ENCODE assay signal across 27 mouse cellular contexts in genomic region chrX:72650688-72651087, GRCm38 (mm10). TPM values are rescaled to one million over a fixed set of nuclear protein-coding genes. Genes with fewer than 3 reads are reported as not detected.
"Had no signal": no experiment of that assay in that cellular context is flagged by ENCODE, and none has a peak within 500 bp of the region (broad histone marks: within the 10 kb centered on the region; RNA-seq: fewer than 3 reads in every experiment).

No protein-coding gene starts in this region.

- DNase-seq: gastrocnemius, adult 2 months; gastrocnemius, postnatal 14 days; gastrocnemius, postnatal 36 days; heart, adult 11 months; heart, adult 2 months; heart, postnatal 14 days; heart, postnatal 36 days; kidney, adult 11 months; kidney, adult 2 months; kidney, adult 9 months; kidney, postnatal 14 days; kidney, postnatal 36 days; layer of hippocampus, adult 9-11 months; layer of hippocampus, postnatal 36 days; left cerebral cortex, postnatal 4 days had no signal

- H3K4me3 ChIP-seq: gastrocnemius, adult 2 months; heart, adult 2 months; heart, embryonic 13.5 days; heart, embryonic 15.5 days; hindbrain, embryonic 13.5 days; hindbrain, embryonic 15.5 days; kidney, embryonic 15.5 days; limb, embryonic 13.5 days; limb, embryonic 15.5 days had no signal

- H3K4me1 ChIP-seq: heart, embryonic 13.5 days; heart, embryonic 15.5 days; hindbrain, embryonic 15.5 days; kidney, embryonic 15.5 days; limb, embryonic 13.5 days; limb, embryonic 15.5 days had no signal

- H3K27me3 ChIP-seq: hindbrain, embryonic 13.5 days; hindbrain, embryonic 15.5 days had no signal

- ATAC-seq: hindbrain, postnatal 0 days; intestine, embryonic 16.5 days had no signal

- H3K9me3 ChIP-seq: heart, embryonic 13.5 days; heart, embryonic 15.5 days; hindbrain, embryonic 13.5 days; hindbrain, embryonic 15.5 days; kidney, embryonic 15.5 days; limb, embryonic 13.5 days; limb, embryonic 15.5 days had no signal

- H3K9ac ChIP-seq: heart, embryonic 13.5 days; heart, embryonic 15.5 days; hindbrain, embryonic 13.5 days; hindbrain, embryonic 15.5 days; kidney, embryonic 15.5 days; limb, embryonic 13.5 days; limb, embryonic 15.5 days had no signal

- H3K4me2 ChIP-seq: heart, embryonic 11.5 days; heart, embryonic 13.5 days; heart, embryonic 15.5 days; hindbrain, embryonic 13.5 days; hindbrain, embryonic 15.5 days; kidney, embryonic 15.5 days; limb, embryonic 13.5 days; limb, embryonic 15.5 days had no signal

- H3K36me3 ChIP-seq: heart, embryonic 13.5 days; heart, embryonic 15.5 days; hindbrain, embryonic 13.5 days; hindbrain, embryonic 15.5 days; kidney, embryonic 15.5 days; limb, embryonic 13.5 days; limb, embryonic 15.5 days had no signal

- H3K27ac ChIP-seq: gastrocnemius, adult 2 months; heart, adult 2 months; heart, embryonic 13.5 days; heart, embryonic 15.5 days; hindbrain, embryonic 13.5 days; hindbrain, embryonic 15.5 days; hindbrain, postnatal 0 days; kidney, embryonic 15.5 days; kidney, postnatal 0 days; limb, embryonic 13.5 days; limb, embryonic 15.5 days had no signal

RNA-seq across cellular contexts. Expression of gene Gabra3, which starts 6.0 kb away (rescaled TPM):
- total RNA-seq: hematopoietic stem cell, adult 5-6 weeks had no signal
